Mouse (Mus musculus): ENCODE measurements around the gene Acrv1. TPM values are rescaled to one million over a fixed set of nuclear protein-coding genes. Genes with fewer than 3 reads are reported as not detected.

Gene Acrv1
- polyA plus RNA-seq, 1 experiment from 2014 or later = not detected

- Histone ChIP-seq H3K9me3 (replicated peaks; ENCODE audit: low read length) (no peaks in the 10 kb centered on the region), H3K4me1 (replicated peaks; ENCODE audit: insufficient read depth, low read length) (no peaks in the 10 kb centered on the region), H3K4me3 (replicated peaks; ENCODE audit: low read depth, low read length) (no peak overlapping the region), H3K36me3 (ENCODE audit: insufficient read depth, low read length) (0 out of 2 replicates have a peak, but pooled peaks cover 2% of the 10 kb centered on the region), H3K9ac (ENCODE audit: low read depth, low read length) (no peak overlapping the region), H3K4me2 (ENCODE audit: low read length) (no peak overlapping the region), H3K27me3 (ENCODE audit: insufficient read depth, low read length) (no peaks in the 10 kb centered on the region), H3K27ac (no peak overlapping the region)
- WGBS = 74% methylated on average over 3 of the region's 3 CpGs
- DNase-seq (ENCODE audit: low spot score) = no peak
- TF ChIP-seq CTCF (IDR thresholded peaks at IDR 0.05; ENCODE audit: low read depth) = peak; percentile 35; the same call in 1 of the 2 replicates
- ATAC-seq (replicated peaks; ENCODE audit: low FRiP score, low read depth) = no peak
These were observed 23.6 kb downstream of the Acrv1 start for GRCm38 (mm10) chr9:36716624-36717023.

GRCm38 (mm10) chr9:36726131-36727033 is 33.4 kb downstream of the Acrv1 start:
- ATAC-seq (replicated peaks; ENCODE audit: low FRiP score, low read depth) (peak; percentile 96), DNase-seq (ENCODE audit: low spot score) (peak; percentile 92)
- H3K27me3 ChIP-seq (ENCODE audit: insufficient read depth, low read length) = no peaks in the 10 kb centered on the region
- peak overlapping the region; percentile 66 for H3K9ac ChIP-seq (ENCODE audit: low read depth, low read length)
- no peak for TF ChIP-seq CTCF (IDR thresholded peaks at IDR 0.05; ENCODE audit: low read depth)
- H3K4me2 ChIP-seq (ENCODE audit: low read length) = peak overlapping the region; percentile 93
- H3K4me1 ChIP-seq (replicated peaks; ENCODE audit: insufficient read depth, low read length) = no peaks in the 10 kb centered on the region
- no peaks in the 10 kb centered on the region for H3K9me3 ChIP-seq (replicated peaks; ENCODE audit: low read length)
- peak overlapping the region; percentile 74 for H3K27ac ChIP-seq
- 0 out of 2 replicates have a peak, but pooled peaks cover 8% of the 10 kb centered on the region for H3K36me3 ChIP-seq (ENCODE audit: insufficient read depth, low read length)
- under 1% methylated on average over 52 of the region's 53 CpGs for WGBS
- H3K4me3 ChIP-seq (replicated peaks; ENCODE audit: low read depth, low read length) = peak overlapping the region; percentile 69

- DNase-seq (ENCODE audit: low spot score) = no peak
These were observed 34.2 kb downstream of the Acrv1 start, which contains the start of gene Chek1 for GRCm38 (mm10) chr9:36727034-36727755. Gene Chek1, minus strand, starts transcription at chr9:36727065.

More at GRCm38 (mm10) chr9:36727034-36727755, 34.2 kb downstream of the Acrv1 start, which contains the start of gene Chek1:
- Histone ChIP-seq H3K9me3 (replicated peaks; ENCODE audit: low read length) (no peaks in the 10 kb centered on the region), H3K9ac (ENCODE audit: low read depth, low read length) (peak within 1 kb of the TSS; percentile 66), H3K36me3 (ENCODE audit: insufficient read depth, low read length) (0 out of 2 replicates have a peak, but pooled peaks cover 8% of the 10 kb centered on the region), H3K4me3 (replicated peaks; ENCODE audit: low read depth, low read length) (peak within 1 kb of the TSS; percentile 69), H3K4me2 (ENCODE audit: low read length) (peak within 1 kb of the TSS; percentile 93), H3K4me1 (replicated peaks; ENCODE audit: insufficient read depth, low read length) (no peaks in the 10 kb centered on the region), H3K27me3 (ENCODE audit: insufficient read depth, low read length) (no peaks in the 10 kb centered on the region), H3K27ac (peak within 1 kb of the TSS; percentile 74)
- ATAC-seq (replicated peaks; ENCODE audit: low FRiP score, low read depth) = no peak
- 4% methylated on average over 12 of the region's 12 CpGs for WGBS
- TF ChIP-seq CTCF (IDR thresholded peaks at IDR 0.05; ENCODE audit: low read depth) = no peak

Other genes starting within 250 kb of the Acrv1 start
- not detected in 2 replicates for gene Gm9513, start 217.6 kb upstream of the Acrv1 start, polyA plus RNA-seq (2015; fragmentation: Nextera tagmentation; extraction: Ambion mirVana)
- gene Gm5615, start 151.3 kb upstream of the Acrv1 start, polyA plus RNA-seq (2015; fragmentation: Nextera tagmentation; extraction: Ambion mirVana) = not detected in 2 replicates
- not detected in 2 replicates for gene Gm17689, start 110.6 kb upstream of the Acrv1 start, polyA plus RNA-seq (2015; fragmentation: Nextera tagmentation; extraction: Ambion mirVana)
- not detected in 2 replicates for gene A630095E13Rik, start 49.8 kb upstream of the Acrv1 start, polyA plus RNA-seq (2015; fragmentation: Nextera tagmentation; extraction: Ambion mirVana)
- 19.2 and 23.5 TPM in 2 replicates for gene Chek1, start 33.8 kb downstream of the Acrv1 start, polyA plus RNA-seq (2015; fragmentation: Nextera tagmentation; extraction: Ambion mirVana)
- 184 and 224 TPM in 2 replicates for gene Stt3a, start 74.5 kb downstream of the Acrv1 start, polyA plus RNA-seq (2015; fragmentation: Nextera tagmentation; extraction: Ambion mirVana)
- gene Ei24, start 104.2 kb downstream of the Acrv1 start, polyA plus RNA-seq (2015; fragmentation: Nextera tagmentation; extraction: Ambion mirVana) = 111 and 115 TPM in 2 replicates
- 2.5 and 2.6 TPM in 2 replicates for gene Fez1, start 128.6 kb downstream of the Acrv1 start, polyA plus RNA-seq (2015; fragmentation: Nextera tagmentation; extraction: Ambion mirVana)